Mouse (Mus musculus) 416B (cell line): ENCODE results near the gene Aldh16a1.

Experiments
- DNase-seq: peaks from one replicate; pipeline ENCODE4 v3.0.0; 2011; ENCODE audit warnings: low read depth

The Aldh16a1 gene

DNA sequence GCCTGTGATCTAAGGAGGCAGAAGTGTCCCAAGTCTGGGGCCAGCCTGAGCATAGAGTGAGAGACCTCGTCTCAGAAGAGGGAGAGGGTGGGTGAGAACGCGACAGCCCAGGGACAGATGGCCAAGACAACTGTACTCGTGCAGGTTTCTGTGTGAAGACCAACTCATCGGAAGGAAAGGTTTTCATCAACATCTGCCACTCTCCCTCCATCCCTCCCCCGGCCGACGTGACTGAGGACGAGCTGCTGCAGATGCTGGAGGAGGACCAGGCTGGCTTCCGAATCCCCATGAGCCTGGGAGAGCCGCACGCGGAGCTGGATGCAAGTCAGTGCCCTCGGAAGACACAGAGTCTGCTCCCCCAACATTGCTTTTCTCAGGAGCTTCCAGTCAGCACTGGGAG lies 3.1 kb upstream of the Aldh16a1 start:
- no peak for DNase-seq

DNA sequence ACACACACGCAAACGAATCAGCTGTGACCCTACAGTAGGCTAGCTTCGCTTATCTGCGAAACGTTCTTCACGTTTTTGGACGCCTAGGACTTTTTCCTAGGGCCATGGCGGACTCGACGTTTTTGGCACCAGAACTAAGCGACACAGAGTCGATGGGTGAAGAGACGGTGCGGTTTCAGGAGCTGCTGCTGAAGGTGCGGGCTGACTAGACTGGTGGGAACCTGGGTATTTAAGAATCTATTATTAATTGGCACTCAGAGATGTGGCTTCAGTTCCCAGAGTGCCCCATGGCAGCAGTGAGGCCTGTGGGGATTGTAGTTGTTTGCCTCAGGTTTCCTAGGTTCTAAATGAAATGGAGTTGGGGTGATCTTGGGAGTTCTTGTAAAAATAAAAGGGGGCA lies 1.8 kb upstream of the Aldh16a1 start:
- DNase-seq, result no peak

DNA sequence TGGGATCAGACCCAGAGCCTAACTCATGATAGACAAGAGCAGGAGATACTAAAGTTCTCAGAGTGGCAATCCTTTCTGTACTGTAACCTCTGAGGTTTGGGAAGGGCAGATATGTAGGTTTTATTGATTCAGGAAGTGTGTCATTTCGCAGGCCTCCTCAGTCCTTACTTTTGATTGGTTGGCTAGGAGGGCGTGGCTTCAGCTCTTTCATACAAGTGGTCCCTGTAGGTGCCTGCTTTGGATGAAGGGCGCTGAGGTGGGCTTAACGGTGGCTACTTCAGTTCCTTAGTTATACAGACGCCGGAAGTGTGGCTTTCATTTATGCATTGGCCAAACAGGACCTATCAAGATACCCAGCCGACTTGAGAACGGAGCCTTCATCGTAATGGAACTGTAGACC lies 1.2 kb upstream of the Aldh16a1 start:
- peak; percentile 70 for DNase-seq

GRCm38 (mm10) chr7:45154993-45155514 lies 670 bp upstream of the Aldh16a1 start:
- DNase-seq, result peak; percentile 85

- DNase-seq, result no peak
These were observed 798 bp downstream of the Aldh16a1 start for GRCm38 (mm10) chr7:45153586-45153985.

DNA sequence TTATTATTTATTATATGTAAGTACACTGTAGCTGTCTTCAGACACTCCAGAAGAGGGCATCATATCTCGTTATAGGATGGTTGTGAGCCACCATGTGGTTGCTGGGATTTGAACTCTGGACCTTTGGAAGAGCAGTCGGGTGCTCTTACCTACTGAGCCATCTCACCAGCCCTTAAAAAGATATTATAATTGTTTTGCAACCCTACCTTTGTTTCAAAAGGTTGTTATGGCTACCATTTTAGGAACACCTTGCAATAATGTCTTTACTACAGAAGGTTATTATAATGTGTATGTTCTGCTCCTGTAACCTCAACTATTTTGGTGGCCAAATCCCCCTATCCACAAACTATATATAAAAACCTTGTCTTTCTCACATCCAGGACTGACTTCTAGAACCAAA lies 1.3 kb downstream of the Aldh16a1 start:
- DNase-seq, result peak; percentile 25

DNA sequence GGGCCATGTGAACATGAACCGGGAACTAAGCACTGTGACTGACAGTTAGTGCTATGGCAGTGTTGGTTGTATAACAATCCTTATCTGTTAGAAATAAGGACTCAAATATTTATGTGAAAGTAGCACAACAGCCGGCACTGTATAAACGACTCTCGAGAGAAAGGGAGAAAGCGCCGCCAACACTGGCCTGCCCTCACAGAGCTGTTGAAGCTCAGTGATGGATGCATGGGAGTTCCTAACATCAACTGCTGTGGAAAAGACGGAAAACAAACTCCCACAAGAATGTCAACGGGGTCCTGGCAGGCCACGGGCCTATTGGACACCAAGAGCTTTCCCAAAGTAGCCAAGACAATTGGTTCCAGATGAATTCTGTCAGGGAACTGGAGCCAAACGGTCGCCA lies 3.1 kb downstream of the Aldh16a1 start:
- no peak for DNase-seq

DNA sequence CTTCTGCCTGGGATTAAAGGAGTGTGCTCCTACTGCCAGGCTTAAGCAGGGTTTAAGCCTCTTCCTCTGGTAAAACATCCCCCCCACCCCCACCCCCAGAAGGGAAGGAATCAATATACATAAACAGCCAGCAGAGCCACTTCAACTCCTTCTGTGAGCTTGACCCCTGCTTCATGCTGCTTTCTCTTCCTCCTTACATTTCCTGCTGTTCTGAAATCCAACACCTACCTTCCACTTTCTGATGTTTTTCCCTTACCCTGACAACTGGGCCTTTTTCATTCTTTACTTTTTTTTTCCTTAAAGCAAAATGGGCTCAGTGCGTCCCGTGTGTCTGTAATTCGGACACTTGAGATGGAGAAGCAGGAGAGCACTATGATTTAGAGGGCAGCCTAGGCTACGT lies 4.1 kb downstream of the Aldh16a1 start:
- peak; percentile 26 for DNase-seq

DNA sequence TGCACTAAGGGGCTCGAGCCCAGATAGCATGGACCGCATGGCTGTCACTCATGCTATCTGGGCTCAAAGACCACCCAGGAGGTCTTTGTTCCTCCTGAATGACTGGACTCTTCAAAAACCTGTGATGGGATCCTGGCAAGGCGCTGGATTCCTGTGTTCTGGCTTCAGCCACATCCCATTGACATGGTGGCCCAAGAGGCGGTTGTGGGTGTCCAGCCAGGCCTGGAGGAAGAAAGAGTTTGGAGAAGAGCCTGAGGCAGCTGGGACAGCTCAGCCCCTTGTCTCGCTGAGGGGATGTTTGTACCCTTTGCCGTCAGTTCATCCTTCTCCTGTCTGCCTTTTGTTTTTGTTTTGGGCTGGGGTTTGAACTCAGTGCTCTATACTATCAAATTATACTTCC lies 4.8 kb downstream of the Aldh16a1 start:
- no peak for DNase-seq

DNA sequence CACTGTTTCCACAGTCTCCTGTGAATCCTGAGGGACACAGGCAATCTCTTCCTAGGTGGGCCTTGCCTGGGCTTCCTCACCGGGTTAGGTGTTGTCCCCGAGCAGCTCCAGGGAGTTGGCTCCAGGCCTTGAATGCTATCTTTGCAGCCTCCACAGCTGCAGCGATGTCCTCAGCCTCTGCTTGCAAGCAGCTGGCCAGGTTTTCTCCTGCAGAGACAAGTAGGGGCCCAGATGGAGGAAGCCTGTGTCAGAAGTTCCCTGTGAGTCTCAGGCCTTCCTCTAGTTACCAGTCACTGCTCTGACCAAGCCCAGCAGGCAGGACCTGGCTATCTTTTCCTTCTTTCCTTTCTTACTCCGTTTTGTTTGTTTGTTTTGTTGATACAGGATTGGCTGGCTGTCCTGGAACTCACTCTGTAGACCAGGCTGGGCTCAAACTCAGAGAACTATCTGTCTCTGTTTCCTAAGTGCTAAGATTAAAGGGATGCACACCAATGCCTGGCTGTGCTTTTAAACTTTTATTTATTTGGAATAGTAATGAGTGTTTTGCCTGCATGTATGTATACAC lies 5.8 kb downstream of the Aldh16a1 start:
- DNase-seq, result no peak

- no peak for DNase-seq
These were observed 6.5 kb downstream of the Aldh16a1 start for GRCm38 (mm10) chr7:45147899-45148298.

DNA sequence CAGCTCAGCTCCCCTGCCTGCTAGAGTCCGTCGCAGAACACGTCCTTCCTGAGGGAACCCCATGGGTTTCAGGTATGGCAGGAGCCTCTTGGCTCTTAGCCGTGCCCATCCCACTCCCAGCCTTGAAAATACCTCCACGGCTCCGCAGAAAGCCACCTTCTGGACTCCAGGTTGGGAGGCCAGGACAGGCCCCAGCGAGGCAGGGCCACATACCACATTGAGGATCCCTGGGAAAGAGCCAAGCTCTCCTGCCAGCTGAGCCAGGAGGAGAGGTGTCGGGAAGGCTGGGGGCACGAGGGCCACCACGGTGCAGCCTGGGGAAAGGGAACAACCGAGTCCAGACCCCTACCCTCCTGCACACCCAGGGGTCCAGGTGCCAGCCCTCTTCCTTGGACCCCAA lies 7.1 kb downstream of the Aldh16a1 start:
- no peak for DNase-seq

DNA sequence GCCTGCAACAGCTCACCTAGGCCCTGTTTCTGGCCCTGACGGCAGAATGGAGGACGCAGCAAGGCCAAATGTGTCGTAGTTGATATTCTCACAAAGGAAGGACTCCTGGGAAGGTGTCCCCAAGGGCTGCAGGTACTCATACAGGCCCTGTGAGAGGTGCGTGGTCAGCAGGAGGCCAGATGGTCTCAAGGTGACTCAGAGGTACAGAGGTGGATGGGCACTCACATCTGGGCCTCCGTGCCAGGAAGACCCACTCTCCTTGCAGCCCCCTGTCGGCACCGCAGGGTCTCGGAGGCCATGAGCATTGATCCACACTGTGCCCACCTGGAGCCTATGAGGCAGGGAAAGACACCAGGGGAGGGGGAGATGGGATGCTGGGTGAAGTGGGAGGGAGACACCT lies 8.9 kb downstream of the Aldh16a1 start:
- DNase-seq, result no peak

DNA sequence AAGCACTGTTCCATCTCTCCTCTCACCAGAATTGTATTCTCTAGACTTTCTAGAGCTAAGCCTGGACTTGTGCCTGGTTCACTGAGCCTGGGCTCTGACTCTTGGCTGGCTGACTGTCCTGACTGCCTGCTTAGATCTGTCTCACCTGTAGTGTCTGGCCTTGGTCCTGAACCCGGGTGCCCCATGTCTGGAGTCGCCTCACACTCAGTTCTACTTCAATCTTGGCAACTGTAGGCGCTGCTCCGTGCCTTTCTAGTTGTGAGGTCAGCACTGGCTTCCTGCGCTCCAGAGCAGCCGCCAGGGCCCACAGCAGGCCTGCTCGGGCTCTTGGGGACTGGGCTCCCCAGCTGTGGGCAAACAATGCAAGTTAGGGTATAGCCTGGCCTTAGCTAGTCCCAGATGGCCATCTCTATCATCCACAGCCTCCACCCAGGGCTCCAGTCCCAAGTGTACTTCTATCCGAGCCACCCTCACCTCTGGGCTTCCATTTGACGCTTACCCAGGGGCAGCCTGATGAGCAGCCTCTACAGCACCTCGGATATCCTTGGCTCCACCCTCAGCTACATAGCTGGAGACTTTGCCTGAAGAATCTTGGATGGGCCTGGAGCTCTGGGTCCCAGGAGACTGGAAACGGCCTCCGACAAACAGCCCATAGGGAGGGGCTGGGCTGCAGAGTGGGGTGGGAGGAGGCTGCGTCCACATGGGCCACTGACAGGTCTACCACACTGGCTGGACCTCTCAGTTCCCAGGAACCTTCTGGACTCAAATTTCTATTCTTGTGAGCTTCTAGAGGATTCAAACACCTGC lies 9.8 kb downstream of the Aldh16a1 start:
- DNase-seq, result no peak

- no peak for DNase-seq
These were observed 12.5 kb downstream of the Aldh16a1 start for GRCm38 (mm10) chr7:45141914-45142313.

GRCm38 (mm10) chr7:45141319-45141718 lies 13.1 kb downstream of the Aldh16a1 start:
- DNase-seq, result no peak

- DNase-seq, result no peak
These were observed 14.3 kb downstream of the Aldh16a1 start for GRCm38 (mm10) chr7:45139904-45140723.

GRCm38 (mm10) chr7:45138403-45138802 lies 16.0 kb downstream of the Aldh16a1 start:
- peak; percentile 43 for DNase-seq

DNA sequence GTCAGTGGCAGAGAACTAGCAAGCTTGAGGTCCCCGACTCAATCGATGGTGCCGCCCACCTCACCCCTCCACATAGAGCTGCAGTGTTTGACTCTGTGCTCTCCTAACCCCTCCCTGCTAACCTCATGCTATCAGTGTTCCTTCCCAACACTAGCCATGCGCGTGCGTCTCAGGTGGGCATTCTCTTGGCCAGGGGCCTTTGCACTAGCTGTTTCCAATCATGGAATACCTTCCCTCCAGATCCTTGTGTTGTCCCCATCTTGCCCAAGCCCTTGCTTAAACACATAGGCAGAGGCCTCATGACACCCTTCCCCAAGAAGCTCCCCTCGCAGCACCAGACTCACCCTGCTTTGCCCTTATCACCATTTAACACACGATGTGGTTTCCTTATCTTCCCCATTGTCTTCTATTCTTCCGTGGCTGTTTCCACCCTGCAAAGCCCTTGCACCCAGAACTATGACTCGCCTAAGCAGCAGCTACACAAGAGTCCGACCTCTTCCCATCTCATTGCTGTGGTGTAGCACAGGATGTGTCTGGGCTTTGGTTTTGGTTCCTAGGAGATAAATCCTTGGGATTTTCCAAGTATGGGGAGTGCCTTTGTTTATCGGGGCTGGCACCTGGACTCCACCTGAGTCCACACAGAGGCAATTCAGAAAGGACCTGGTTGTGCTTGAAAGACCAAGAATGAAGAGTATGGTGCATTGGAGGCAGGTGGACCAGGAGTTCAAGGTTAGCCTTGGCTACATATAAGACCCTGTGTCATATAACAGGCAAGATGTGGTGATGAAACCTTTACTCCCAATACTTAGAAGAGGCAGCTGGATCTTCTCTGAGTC lies 17.0 kb downstream of the Aldh16a1 start:
- DNase-seq, result peak; percentile 99

DNA sequence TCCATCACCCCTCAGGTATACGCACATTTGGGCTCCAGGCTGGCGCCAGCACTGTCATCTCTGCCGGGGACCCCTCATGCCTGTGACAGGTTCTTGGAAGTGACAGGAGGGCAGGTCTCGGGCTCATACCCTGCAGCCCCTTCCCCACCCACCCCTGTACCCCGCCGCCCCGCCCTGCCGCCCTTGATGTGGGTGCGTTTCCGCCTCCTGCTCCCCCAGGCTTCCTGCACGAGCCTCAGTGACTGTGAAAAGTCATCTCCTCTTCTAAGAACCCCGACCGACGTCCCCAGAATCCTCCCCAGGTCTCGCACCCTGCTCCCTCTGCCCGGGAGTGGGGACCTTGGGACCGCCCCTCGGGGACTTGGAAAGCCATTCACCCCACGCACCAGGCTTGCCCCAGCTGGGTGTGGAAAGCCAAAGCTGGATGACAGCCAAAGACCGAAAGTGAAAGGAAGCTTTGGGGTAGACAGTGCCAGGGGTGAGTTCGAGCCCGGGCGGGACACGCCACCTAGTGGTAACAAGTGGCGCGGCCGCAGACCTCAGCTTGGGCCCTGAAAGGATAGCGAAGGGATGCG lies 18.3 kb downstream of the Aldh16a1 start, which contains the start of the genes Gm45713 and Flt3l:
TSS of gene Gm45713 (minus strand) at position 239 of the 575 bp plus-strand sequence.
TSS of gene Flt3l (minus strand) at position 440 of the 575 bp plus-strand sequence.
- DNase-seq, result peak; percentile 92

DNA sequence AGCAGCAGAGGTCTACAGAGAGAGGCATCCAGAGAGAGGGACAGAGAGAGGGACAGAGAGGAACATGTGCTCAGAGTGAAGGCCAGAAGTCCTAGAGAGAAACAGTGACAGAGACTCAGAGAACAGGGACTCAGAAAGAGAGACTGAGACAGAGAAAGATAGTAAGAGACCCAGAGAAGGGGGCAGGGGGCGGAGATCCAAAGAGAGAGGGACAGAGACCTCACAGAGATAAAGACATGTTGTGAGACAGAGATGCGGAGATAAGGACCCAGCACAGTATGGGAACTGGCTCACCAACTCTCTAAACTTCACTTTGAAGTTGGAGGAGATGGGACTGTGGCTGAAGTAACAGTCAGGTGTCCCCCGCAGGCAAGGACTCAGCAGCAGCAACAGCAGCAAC lies 19.0 kb downstream of the Aldh16a1 start:
- DNase-seq, result peak; percentile 41
